Mouse (Mus musculus): ENCODE results near the gene 3110018I06Rik.

3110018I06Rik gene

GRCm38 (mm10) chr12:107488371-107488770 is at the start of gene 3110018I06Rik:
Gene 3110018I06Rik (plus strand): TSS chr12:107488632.
- DNase-seq (ENCODE audit: low spot score in 2 of 2): no peak

DNA sequence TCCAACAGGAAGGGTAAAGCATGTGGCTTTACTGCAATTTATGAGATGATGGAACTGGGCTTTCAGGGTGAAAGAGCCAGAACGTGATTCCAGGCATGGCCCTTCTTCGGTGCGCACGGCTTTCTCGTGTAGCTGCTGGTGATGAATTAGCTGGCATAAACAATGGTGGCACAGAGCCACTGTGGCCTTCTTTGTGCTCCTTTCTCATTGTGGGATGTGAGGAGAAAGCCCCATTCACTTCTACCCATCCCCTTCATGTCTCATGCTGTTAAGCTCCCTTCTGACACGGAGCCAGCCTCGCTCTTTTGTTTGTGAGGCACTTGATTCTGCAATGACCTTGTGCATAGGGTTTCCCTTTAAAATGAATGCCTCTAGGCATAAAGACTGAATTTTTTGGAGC is 43.8 kb upstream of the 3110018I06Rik start:
- no peak for DNase-seq (ENCODE audit: low spot score in 2 of 2)

- DNase-seq (ENCODE audit: low spot score in 2 of 2): no peak
Measured at GRCm38 (mm10) chr12:107457835-107458234, 30.6 kb upstream of the 3110018I06Rik start.

DNA sequence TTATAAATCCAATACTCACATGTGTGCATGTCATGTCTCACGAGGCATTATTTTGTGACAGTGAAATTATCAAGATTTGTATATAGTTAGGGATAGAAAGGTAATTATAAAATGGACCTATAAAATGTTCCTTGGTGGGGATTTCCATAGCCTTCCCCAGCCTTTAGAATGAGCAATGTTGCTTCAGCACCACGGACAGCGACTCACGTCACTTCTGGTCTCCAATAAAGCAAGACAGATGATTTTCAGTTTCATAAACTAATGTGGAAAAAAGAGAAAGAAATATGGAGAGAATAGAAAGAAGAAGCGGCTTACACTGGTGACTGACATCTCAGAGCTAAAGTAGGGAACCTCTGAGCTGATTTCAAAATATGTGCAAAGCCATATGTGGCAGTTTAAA is 23.7 kb upstream of the 3110018I06Rik start:
- no peak for DNase-seq (ENCODE audit: low spot score in 2 of 2)

DNA sequence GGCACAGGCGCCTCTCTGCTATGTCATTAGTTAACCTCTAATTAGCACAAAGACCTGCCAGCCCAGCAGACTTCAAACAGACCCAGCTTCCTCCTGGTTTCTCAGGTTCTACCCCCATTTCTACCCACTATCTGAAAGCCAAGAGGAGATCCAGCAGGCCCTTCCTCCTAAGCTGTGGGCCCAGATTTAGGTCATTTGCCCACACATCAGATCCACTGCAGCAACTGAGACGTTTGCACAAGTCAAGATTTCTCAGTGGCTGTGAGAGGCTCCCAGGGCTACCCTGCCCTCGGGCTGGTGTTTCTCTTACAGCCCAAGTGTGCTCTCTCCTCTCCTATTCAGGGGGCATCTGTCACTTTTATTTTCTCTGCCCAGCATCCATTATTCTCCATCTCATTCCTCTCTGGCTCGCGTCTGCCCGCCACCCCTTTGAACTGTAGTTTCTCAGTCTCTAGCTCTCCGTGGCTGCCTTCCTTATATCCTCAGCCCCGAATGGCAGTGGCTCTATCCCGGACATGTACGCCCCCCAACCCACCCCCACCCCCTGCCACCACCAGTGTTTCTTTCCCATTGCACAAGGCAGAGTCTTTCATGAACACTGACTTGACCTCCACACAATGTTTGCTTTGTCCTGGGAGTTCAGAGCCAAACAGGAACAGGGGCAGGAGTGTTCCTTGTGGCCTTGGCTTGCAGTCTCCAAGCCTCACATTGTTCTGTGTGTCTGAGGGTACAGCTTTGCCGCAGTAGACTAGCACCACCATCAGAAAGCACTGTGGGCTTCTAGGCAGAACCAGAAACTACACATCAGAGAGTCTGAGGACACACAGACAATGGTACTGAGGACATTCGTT is 11.8 kb upstream of the 3110018I06Rik start:
- DNase-seq (ENCODE audit: low spot score in 2 of 2): no peak

- no peak for DNase-seq (ENCODE audit: low spot score in 2 of 2)
Measured at GRCm38 (mm10) chr12:107479350-107479749, 9.1 kb upstream of the 3110018I06Rik start.

- DNase-seq (ENCODE audit: low spot score in 2 of 2): no peak
Measured at GRCm38 (mm10) chr12:107483031-107483430, 5.4 kb upstream of the 3110018I06Rik start.

DNA sequence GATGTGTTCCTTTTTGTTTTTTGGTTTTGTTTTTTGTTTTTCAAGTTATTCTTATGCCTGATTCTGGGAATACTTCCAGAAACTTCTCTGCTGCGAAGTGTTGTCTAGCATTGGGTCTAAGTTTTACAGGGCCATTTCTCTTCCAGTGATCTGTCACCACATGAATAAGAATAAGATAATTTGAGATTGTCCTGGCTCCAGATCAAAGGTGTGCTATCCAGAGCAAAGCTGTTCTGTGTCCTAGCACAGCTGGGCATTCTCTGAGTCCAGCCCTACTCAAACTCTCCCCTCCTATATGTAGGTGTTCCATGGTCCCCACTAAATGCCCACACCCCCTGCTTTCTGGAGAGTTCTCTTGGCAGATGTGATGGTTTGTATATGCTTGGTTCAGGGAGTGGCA is 2.9 kb downstream of the 3110018I06Rik start:
- DNase-seq (ENCODE audit: low spot score in 2 of 2): no peak

- DNase-seq (ENCODE audit: low spot score in 2 of 2): no peak
Measured at GRCm38 (mm10) chr12:107496924-107497323, 8.5 kb downstream of the 3110018I06Rik start.

DNA sequence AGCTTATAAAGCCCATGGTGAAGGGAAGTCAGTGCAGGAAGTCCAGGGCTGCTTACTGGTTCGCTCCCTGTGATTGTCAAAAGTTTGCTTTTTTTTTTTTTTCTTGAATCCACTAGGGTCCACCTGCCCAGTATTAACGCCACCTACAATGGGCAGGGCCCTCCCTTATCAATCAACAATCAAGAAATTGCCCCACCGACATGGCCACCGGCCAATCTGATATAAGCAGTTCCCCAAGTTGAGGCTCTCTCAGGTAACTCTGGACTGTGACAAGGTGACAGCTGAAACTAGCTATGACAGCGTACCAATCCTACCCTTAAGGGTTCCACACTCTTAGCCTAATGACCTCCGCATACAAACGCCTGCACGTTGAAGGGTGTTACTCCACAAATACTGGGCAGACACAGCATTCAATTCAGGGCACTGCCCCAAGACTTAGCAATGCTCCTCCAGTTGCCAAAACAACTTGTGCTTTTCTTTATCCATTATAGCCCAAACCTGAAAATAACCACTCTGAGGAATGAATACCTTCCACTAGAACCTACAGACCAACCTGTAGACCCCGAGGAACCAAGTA is 21.3 kb downstream of the 3110018I06Rik start:
- no peak for DNase-seq (ENCODE audit: low spot score in 2 of 2)

GRCm38 (mm10) chr12:107511112-107511511 is 22.7 kb downstream of the 3110018I06Rik start:
- DNase-seq (ENCODE audit: low spot score in 2 of 2): no peak

- DNase-seq (ENCODE audit: low spot score in 2 of 2): no peak
Measured at GRCm38 (mm10) chr12:107516265-107517217, 28.1 kb downstream of the 3110018I06Rik start.

GRCm38 (mm10) chr12:107520941-107521340 is 32.5 kb downstream of the 3110018I06Rik start:
- DNase-seq (ENCODE audit: low spot score in 2 of 2): no peak

GRCm38 (mm10) chr12:107528346-107528880 is 40.0 kb downstream of the 3110018I06Rik start:
- DNase-seq (ENCODE audit: low spot score in 2 of 2): no peak

DNA sequence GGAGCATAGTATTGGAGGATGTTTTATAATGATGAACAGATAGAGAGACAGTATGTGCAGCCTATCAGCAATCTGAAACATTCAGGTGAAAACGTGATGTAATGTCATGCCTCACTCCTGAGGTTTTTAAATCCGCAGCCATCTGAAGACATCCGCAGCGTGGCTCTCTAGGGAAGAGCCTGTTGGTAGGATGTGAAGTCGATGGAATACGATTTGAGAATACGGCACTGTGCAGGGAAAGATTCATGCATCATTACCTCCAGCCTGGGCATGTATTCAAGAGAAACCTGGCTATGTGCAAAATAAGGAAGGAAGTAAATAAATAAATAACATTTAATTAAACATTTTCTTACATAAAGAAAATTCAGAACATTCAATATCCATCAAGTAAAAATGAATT is 44.4 kb downstream of the 3110018I06Rik start:
- no peak for DNase-seq (ENCODE audit: low spot score in 2 of 2)

Measured in frontal cortex, postnatal 14 days (tissue).